Mouse (Mus musculus) B cell, adult (primary cell): ENCODE measurements around the gene Smr2. TPM values are rescaled to one million over a fixed set of nuclear protein-coding genes. Genes with fewer than 3 reads are reported as not detected.

ENCODE experiments used
- total RNA-seq: library from RNA; stranded (reverse); gene quantifications from 4 replicates; pipeline ENCODE4 v1.2.4, GENCODE M21; 2023; ENCODE audit not compliant: inconsistent age

Gene Smr2
- not detected in 4 replicates for total RNA-seq

DNA sequence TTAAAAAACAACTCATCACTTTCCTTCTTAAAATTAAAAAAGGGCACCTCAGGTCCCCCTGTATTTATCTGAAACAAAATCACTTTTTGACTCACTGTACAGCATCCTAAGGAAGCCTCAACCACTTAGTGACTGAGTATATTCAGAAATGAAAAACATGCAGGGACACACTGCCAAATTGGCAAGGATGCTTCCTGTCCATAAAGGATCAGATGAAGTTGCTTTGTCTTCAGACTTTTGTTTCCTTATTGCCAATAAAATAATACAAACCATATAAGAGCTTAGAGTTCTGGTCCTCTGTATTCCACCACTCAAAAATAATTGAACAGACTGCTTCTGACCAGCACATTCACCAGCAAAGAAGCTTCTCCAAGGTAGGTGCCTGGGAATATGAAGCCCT is at the start of gene Smr2:
Gene Smr2 (plus strand): TSS at position 301 of the 400 bp plus-strand sequence.

DNA sequence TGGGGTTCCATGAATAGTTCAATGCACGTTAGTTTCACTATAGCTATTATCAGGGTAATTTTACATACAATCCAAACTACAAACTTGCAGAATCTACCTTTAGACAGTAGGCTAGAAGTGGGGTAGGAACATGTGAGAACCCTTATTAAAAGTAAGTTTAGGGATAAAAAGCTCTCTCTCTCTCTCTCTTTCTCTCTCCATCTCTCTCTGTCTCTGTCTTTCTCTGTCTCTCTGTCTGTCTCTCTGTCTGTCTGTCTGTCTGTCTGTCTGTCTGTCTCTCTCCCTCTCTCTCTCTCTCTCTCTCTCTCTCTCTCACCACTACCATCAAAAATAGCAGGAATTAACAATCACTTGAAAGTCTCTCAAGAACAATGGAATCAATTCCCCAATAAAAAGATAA is 25.1 kb downstream of the Smr2 start, which contains the start of gene Gm11116:
Gene Gm11116 (minus strand): TSS at position 101 of the 400 bp plus-strand sequence.

DNA sequence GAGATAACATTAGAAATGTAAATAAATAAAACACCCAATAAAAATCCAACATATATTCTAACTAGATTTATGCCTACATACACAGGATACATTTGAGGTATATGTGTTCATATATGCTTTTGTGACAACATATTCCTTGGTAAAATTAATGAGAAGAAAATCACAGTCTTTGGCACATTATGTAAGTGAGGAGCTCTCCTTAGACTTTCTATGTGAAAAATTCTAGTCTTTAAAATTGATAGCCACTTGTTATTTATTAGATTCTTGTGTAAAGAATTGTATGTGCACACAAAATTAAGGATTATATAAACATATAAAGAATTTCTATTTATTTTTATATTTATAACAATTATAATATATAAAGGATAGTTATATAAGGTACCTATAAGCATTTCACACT is 67.6 kb downstream of the Smr2 start, which contains the start of gene Gm11115:
Gene Gm11115 (minus strand): TSS at position 101 of the 400 bp plus-strand sequence.

Other genes with a start within 250 kb of the Smr2 start
- gene Odam, start 201.5 kb upstream of the Smr2 start, total RNA-seq = not detected in 4 replicates
- gene Csn3, start 161.0 kb upstream of the Smr2 start, total RNA-seq = not detected in 4 replicates
- not detected in 4 replicates for gene 2310003L06Rik, start 117.1 kb upstream of the Smr2 start, total RNA-seq
- not detected in 4 replicates for gene Gm28434, start 117.0 kb upstream of the Smr2 start, total RNA-seq
- not detected in 4 replicates for gene Cabs1, start 107.1 kb upstream of the Smr2 start, total RNA-seq
- gene Smr3a, start 84.0 kb upstream of the Smr2 start, total RNA-seq = not detected in 4 replicates
- gene Gm11116, start 25.0 kb downstream of the Smr2 start, total RNA-seq = not detected in 4 replicates
- gene Gm11115, start 67.5 kb downstream of the Smr2 start, total RNA-seq = not detected in 4 replicates
- gene Gm7714, start 182.4 kb downstream of the Smr2 start, total RNA-seq = not detected in 4 replicates
- gene Prol1, start 230.8 kb downstream of the Smr2 start, total RNA-seq = not detected in 4 replicates